Mouse (Mus musculus): Measurements from ENCODE around the gene Cfhr1.

Cfhr1 gene

GRCm38 (mm10) chr1:139560024-139560423 is at the start of gene Cfhr1:
TSS of gene Cfhr1 (minus strand) at chr1:139560272.
- DNase-seq (ENCODE audit: extremely low read depth, low read depth, low spot score): no peak

- no peak for DNase-seq (ENCODE audit: extremely low read depth, low read depth, low spot score)
Observed at GRCm38 (mm10) chr1:139551311-139551710, 8.8 kb downstream of the Cfhr1 start.

GRCm38 (mm10) chr1:139548536-139548935 is 11.5 kb downstream of the Cfhr1 start:
- DNase-seq (ENCODE audit: extremely low read depth, low read depth, low spot score): no peak

- no peak for DNase-seq (ENCODE audit: extremely low read depth, low read depth, low spot score)
Observed at GRCm38 (mm10) chr1:139514556-139514955, 45.5 kb downstream of the Cfhr1 start.

- no peak for DNase-seq (ENCODE audit: extremely low read depth, low read depth, low spot score)
Observed at GRCm38 (mm10) chr1:139501258-139501752, 58.8 kb downstream of the Cfhr1 start, which contains the start of gene F13b. TSS of gene F13b (plus strand) at chr1:139501702.

- DNase-seq (ENCODE audit: extremely low read depth, low read depth, low spot score): no peak
Observed at GRCm38 (mm10) chr1:139499751-139500150, 60.3 kb downstream of the Cfhr1 start.

Measured in fat pad, adult 2 months (tissue).